Mouse (Mus musculus): ENCODE results near the gene Pus1.

DNA sequence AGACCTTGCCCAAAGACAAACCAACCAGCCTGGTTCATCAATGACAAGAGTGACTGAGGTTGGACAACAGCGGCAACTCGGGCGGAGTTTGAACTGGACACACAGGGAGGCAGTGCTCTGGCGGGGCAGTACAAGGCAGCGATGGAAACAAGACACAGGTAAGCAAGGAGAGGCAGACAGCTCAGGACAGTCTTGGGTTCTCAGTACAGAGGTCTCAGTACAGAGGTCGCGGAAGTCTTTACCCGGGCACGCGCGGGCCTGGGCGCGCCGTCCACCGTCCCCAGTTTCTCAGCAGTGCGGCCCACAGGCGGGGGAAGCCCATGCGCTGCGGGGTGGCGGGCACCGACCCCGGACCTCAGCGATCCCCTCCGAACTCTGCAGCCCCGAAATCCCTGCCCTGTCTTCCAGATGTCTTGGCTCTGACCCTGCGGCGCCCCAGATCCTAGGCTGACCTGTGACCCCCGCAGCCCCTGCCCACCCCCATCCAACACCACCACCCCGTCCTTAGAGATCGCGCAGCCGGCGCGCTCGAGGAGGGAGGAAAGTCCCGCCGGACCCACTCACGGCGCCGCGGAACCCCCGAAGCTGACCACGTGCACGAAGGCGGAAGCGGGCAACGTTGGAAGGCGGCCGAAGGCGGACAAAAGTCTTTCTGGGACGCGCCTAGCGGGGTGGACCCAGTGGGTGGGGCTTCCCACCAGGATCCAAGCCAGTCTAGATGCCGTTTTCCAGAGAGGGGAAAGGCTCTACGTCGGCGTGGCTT, at the start of gene Pus1:
- peak; percentile 71; the same call in 1 of the 2 replicates for TF ChIP-seq HCFC1 (IDR thresholded peaks at IDR 0.05; ENCODE audit: borderline replicate concordance, insufficient read depth, low read length)
- TF ChIP-seq ZNF384 (IDR thresholded peaks at IDR 0.05; ENCODE audit: low read depth, low read length): peak; percentile 94; the same call in 1 of the 2 replicates
- TF ChIP-seq MAFK (IDR thresholded peaks at IDR 0.05; ENCODE audit: insufficient read depth, low read depth, low read length): no peak
